Mouse (Mus musculus) brown adipose tissue, adult 24 weeks (tissue): ENCODE data around the gene Kmt2e. TPM values are rescaled to one million over a fixed set of nuclear protein-coding genes. Genes with fewer than 3 reads are reported as not detected.
"Not testable (repeated sequence)": the region's sequence is repeated elsewhere in the genome, so short reads cannot be mapped to it uniquely, and the experiment has no call there.

Experiments used
- H3K27ac ChIP-seq: fragments of 200-500 bp; replicated peaks from 2 replicates; pipeline ENCODE4 v1.5.1; 2012; ENCODE audit warnings: low read depth, mild to moderate bottlenecking, low read length
- H3K4me1 ChIP-seq: fragments of 200-500 bp; 2 replicates; pipeline ENCODE4 v1.6.1; 2012; ENCODE audit warnings: low read length, mixed read lengths; ENCODE audit not compliant: control insufficient read depth, insufficient read depth, insufficient read length
- H3K4me3 ChIP-seq: fragments of 200-500 bp; 2 replicates; pipeline ENCODE4 v1.5.1; 2012; ENCODE audit warnings: low read depth, mild to moderate bottlenecking, low read length, moderate library complexity; ENCODE audit not compliant: insufficient read depth
- polyA plus RNA-seq: library from polyadenylated mRNA; stranded (reverse); fragments of >200 nt; gene quantifications from 2 replicates; pipeline ENCODE4 v1.2.4, GENCODE M21; 2012; ENCODE audit not compliant: missing spikeins, insufficient read depth, insufficient read length

Gene Kmt2e
- polyA plus RNA-seq, 1 experiment: 35.5 TPM

DNA sequence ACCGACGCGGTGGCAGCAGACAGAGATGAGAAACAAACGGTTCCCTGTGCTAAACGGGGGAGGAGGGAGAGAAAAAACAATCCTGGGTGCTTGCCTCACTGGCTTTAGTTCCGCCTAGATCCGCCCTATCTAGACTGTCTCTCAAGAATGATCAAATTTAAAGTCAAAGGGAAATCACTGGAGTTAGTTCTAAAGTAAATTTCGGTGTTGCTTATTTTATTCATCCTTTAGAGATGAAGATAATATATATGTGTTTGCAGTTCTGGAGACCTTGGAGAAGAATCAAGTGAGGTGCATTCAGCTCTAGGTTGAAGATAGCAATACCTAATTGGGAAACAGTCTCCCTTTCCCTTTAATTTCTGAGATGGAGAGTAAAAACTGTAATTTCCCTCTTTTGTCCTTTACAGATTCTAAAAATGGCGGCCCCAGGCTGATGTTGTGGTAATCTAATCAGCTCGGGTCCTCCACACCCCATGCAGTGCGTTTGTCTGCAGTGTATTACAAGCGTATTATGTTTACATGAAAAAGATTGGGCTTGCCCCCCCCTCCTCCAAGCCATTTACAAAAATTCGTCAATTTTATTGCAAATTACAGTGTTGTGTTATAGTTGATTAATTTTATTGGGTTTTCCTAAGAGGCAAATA is 1.4 kb downstream of the Kmt2e start:
- Histone ChIP-seq H3K4me1 (peaks cover 12% of the 10 kb centered on the region), H3K4me3 (peak overlapping the region; percentile 82), H3K27ac (peak overlapping the region; percentile 99)

DNA sequence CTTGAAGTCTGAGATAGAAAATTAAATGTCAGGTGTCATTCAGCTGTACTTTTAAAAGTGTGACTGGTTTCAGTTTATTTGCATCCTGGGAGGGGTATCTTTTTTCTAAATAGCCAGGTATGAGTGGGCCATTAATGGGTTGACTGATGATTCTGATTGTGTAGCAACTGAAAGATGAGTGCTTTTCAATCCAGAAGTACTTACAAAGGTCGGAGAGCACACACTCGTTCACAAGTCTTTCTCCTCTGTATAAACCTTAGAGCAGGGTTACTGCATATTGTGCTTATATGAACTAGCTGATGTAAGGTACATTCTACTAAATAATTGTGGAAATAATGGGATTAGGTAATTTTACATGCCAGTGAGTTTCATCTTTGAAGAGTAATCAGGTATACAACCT is 2.5 kb downstream of the Kmt2e start:
- Histone ChIP-seq H3K4me1 (peaks cover 8% of the 10 kb centered on the region), H3K27ac (no peak overlapping the region), H3K4me3 (peak overlapping the region; percentile 35; the same call in 1 of the 2 replicates)

DNA sequence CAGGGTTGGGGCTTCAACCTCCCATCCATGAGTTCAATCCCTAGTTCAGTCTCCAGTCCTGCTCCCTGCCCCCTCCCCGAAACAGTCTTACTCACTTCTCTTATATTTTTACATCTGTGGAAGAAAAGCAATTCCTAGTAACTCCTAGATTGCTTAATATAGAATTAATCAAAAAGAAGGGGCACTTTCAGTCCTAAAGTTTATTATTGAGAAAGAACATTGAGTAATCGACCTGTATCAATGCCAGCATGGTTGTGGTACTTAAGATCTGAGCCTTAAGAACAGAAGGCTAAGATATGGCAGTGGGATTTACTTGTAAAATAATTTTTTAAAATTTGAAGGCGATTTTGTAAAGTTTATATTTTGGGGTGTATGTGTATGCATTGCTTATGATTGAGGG is 5.6 kb downstream of the Kmt2e start:
- peaks cover 18% of the 10 kb centered on the region for H3K4me1 ChIP-seq
- H3K27ac ChIP-seq: no peak overlapping the region
- H3K4me3 ChIP-seq: no peak overlapping the region

DNA sequence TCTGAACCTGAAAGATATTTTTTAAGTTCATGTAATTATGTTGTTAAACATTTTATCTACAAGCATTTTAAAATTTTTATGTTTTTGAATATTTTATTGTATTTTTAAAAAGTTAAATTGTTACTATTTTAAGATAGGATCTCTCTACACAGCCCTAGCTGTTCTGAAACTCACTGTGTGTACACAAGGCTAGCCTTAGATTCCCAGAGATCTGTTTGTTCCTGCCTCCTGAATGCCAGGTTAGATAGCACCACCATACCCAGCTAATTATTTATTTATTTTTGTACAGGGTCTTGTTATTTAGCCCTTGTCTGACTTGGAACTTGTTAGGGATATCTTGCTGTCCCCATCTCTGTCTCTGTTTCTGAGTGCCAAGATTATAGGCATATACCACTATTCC is 6.3 kb downstream of the Kmt2e start:
- Histone ChIP-seq H3K4me3 (no peak overlapping the region), H3K4me1 (peaks cover 18% of the 10 kb centered on the region), H3K27ac (no peak overlapping the region)

DNA sequence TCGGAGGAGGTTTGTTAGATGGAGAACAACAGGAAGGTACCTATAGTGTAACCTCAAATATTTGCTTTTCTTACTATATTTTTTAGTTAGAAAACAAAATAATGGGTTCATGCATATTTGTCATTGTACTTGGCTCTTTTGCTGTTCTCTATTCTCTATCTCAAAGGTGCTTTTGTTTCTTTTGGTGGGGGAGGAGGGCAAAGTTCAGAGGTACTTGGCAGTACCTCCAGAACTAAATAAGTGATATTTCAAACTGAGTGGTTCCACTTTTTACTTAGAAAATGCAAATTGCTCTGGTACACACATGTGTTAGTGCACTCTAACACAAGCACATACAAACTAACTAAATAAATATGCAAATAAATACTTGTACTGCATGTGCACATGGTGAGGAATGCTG is 7.7 kb downstream of the Kmt2e start:
- no peak overlapping the region for H3K27ac ChIP-seq
- H3K4me3 ChIP-seq: no peak overlapping the region
- H3K4me1 ChIP-seq: peaks cover 20% of the 10 kb centered on the region

DNA sequence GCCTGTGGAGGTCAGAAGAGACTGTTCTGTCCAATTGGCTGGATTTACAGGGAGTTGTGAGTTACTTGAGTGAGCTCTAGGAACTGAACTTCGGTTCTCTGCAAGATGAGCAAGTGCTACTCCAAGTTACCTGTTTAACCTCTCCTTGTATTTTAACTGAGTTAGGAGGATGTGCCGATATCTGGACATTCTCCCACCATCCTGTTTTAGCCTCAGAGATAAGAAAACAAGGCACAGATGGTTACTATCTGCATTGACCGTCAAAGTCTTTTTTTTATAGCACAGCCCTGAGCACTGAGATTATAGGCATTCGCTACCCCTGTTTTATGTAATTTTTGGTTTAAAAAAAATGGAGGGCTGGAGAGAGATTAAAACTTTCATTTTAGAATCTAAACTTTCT is 10.2 kb downstream of the Kmt2e start:
- peaks cover 17% of the 10 kb centered on the region for H3K4me1 ChIP-seq
- 0 out of 2 replicates have a peak overlapping the region, but pooled peaks have one; percentile 8 for H3K27ac ChIP-seq
- no peak overlapping the region for H3K4me3 ChIP-seq

DNA sequence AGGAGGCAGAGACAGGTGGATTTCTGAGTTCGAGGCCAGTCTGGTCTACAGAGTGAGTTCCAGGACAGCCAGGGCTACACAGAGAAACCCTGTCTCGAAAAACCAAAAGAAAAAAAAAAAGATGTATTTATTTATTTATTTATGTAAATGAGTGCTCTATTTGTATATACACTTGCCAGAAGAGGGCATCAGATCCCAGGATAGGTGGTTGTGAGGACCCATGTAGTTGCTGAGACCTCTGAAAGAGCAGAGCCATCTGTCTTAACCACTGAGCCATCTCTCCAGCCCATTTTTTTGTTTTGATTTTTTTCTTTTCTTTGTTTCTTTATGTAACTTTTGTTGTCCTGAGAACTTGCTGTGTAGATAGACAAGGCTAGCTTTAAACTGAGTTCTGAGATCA is 19.3 kb downstream of the Kmt2e start:
- not testable (repeated sequence) for H3K4me3 ChIP-seq, H3K4me1 ChIP-seq, H3K27ac ChIP-seq

DNA sequence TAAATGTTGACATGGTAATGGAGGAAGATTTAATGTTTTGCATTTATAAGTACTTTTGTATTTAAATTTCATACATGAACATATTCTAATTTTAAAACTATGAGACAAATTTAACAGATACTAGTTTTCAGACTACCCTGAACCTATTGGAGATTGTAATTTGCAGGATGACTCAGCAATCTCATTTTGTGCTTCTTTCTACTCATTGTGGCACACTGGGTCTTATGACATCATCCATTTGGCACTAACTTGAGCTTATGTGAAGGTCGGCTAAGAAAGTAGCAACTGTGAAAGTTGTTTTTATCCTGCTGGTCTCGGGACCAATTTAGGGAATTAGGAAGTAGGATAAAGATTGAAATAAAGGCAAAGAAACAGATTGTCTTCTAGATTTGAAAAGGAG is 27.4 kb downstream of the Kmt2e start:
- Histone ChIP-seq H3K4me3 (no peak overlapping the region), H3K27ac (peak overlapping the region; percentile 66; the same call in 1 of the 2 replicates), H3K4me1 (peaks cover 10% of the 10 kb centered on the region)

DNA sequence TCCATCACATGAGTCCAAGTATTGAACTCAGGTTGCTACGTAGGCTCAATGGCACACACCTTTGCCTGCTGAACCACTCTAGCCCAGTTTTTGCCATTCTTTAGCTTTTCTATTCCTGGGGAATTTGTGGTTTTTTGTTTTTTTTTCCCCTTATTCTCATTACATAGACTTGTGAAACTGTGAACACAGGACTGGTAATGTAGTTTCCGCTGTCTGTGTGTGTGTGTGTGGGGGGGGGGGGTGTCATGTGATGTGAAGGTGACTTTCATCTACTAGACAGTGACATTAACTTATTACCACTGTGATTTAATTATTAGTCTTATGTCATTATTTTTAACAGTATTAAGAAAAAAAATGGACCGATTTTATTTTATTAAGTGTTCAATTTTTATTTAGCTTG is 30.0 kb downstream of the Kmt2e start:
- peaks cover 2% of the 10 kb centered on the region for H3K4me1 ChIP-seq
- H3K27ac ChIP-seq: no peak overlapping the region

DNA sequence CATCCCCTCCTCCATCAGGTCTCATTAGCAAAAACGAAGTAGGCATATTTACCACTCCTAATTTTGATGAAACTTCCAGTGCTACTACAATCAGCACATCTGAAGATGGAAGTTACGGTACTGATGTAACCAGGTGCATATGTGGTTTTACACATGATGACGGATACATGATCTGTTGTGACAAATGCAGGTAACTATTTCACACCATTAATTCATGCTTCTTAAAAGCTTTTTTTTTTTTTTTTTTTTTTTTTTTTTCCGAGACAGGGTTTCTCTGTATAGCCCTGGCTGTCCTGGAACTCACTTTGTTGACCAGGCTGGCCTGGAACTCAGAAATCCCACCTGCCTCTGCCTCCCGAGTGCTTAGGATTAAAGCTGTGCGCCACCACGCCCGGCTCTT is 30.5 kb downstream of the Kmt2e start:
- Histone ChIP-seq H3K4me1 (peaks cover 2% of the 10 kb centered on the region; the same call in 1 of the 2 replicates), H3K4me3 (no peak overlapping the region), H3K27ac (no peak overlapping the region)

More for the DNA sequence above, 30.0 kb downstream of the Kmt2e start:
- no peak overlapping the region for H3K4me3 ChIP-seq

DNA sequence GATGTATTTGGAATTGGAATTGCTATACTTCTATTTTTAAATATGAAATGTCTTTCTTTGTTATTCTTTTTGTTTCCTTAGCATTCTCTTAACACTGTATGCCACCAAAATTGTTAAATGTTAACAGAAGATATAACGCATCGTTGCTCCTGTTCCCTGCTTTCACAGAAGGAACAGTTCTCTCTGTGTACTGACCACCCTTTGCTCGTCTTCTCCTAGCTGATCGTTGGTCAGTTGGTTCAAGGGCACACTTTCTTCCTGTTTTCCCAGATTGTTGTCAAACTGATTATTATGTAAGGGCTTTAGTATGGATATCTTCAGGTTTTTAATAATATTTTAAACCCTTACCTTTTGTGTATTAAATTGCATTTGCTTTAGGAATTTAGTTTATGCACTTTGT is 32.3 kb downstream of the Kmt2e start:
- H3K4me1 ChIP-seq: peaks cover 2% of the 10 kb centered on the region; the same call in 1 of the 2 replicates
- no peak overlapping the region for H3K27ac ChIP-seq
- no peak overlapping the region for H3K4me3 ChIP-seq

DNA sequence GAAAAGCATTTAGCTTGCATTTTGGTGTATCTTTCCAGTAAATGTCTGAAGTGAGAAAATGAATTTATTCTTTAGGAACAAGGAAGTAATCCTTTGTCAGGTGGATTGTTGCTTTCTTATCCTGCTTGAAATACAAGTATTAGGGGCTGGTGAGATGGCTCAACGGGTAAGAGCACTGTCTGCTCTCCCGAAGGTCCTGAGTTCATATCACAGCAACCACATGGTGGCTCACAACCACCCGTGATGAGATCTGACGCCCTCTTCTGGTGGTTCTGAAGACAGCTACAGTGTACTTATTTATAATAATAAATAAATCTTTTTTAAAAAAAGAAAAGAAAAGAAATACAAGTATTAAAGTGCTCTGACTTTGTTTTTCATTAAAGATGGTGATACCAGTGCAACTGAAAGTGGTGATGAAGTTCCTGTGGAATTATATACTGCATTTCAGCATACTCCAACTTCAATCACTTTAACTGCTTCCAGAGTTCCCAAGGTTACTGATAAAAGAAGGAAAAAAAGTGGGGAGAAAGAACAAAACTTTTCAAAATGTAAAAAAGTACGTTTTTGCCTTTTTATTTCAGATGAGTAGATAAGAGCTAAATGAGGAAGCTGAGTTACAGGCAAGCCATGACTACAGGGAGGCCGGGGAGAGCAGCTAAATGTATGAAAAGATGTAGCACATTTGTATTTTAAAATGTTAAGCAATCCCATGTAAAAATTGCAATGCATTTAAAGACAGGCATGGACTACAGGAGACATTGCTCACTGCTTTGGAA is 39.0 kb downstream of the Kmt2e start:
- Histone ChIP-seq H3K4me3 (no peak overlapping the region), H3K4me1 (no peaks in the 10 kb centered on the region), H3K27ac (no peak overlapping the region)

DNA sequence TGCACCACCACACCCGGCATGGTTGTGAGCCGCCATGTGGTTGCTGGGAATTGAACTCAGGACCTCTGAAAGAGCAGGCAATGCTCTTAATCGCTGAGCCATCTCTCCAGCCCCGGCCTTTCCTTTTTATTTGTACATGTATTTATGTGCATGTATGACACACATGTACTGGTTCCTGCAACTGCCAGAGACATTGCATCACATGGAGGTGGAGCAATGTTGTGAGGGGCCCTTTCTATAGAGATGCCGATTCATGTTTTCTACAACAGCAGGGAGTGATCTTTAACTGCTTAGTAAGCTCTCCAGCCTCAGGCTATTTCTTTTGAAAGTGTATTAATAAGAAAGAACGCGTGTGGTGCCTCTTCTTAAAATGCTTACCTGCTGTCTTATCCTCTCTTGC is 49.6 kb downstream of the Kmt2e start:
- Histone ChIP-seq H3K4me1 (no peaks in the 10 kb centered on the region), H3K4me3 (no peak overlapping the region), H3K27ac (no peak overlapping the region)

DNA sequence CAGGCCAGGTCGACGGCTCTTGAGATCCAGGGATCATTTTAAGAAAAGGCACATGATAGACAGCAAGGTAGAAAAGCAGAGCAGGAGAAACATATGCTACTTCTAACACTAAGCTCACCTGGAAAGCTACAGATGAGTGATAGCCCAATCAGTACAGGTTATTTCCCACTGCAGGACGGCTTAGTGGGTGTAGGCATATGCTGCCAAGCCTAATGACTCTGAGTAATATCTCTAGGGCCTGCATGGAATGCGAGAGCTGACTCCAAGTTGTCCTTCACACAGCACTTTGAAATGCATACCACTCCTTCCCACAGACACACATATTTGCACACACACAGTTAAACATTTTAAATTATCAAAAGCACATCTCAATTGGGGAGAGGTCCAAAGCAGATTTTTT is 55.0 kb downstream of the Kmt2e start:
- Histone ChIP-seq H3K4me1 (no peaks in the 10 kb centered on the region), H3K4me3 (no peak overlapping the region), H3K27ac (no peak overlapping the region)

DNA sequence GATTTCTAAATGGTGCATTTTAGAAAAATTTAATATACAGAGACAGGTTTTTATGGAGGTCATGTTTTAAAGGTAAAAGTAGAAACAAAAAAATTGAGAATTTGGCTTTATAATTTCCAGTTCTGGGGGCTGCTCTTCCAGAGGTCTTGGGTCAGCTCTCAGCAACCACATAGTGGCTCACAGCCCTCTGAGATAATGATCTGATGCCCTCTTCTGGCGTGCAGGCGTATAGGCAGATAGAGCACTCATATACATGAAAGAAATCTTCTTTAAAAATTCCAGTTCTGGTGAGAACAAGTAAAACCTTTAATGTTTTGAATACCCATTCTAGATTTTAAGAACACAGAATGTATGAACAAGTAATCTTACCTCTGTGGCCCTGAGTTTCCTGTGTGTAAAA is 56.6 kb downstream of the Kmt2e start:
- H3K4me1 ChIP-seq: no peaks in the 10 kb centered on the region
- H3K27ac ChIP-seq: no peak overlapping the region
- H3K4me3 ChIP-seq: no peak overlapping the region

DNA sequence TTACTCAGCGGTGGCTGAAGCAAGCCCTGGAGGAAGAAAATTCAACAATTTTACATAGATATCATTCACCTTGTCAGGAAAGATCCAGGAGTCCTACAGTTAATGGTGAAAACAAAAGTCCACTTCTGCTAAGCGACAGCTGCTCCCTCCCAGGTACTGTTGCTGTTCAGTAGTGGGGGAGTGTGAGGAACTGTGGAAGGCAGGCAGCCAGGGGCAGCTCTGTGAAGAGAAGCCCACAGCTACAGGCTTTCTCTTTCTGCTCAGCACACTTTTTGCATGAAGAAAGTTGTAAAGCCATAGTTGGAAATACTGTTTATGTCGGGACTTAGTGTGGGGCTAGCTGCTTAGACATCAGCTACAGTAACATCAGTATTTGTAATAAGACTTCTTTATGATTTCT is 62.2 kb downstream of the Kmt2e start:
- H3K27ac ChIP-seq: no peak overlapping the region
- H3K4me1 ChIP-seq: no peaks in the 10 kb centered on the region
- no peak overlapping the region for H3K4me3 ChIP-seq
